Mouse (Mus musculus) heart, postnatal 0 days (tissue): ENCODE data around the gene Tpk1. TPM values are rescaled to one million over a fixed set of nuclear protein-coding genes. Genes with fewer than 3 reads are reported as not detected.

Experiments used
- ATAC-seq: fragments of 200-750 bp; cut with Nextera tagmentation; 2 replicates; pipeline ENCODE4 v1.8.0; 2017; ENCODE audit warnings: low read depth, moderate number of reproducible peaks, moderate library complexity; ENCODE audit not compliant: insufficient read depth
- DNase-seq: peaks from one replicate; pipeline ENCODE4 v3.0.0-alpha.2; 2016; ENCODE audit warnings: low spot score
- H3K27ac ChIP-seq: fragments of 300-500 bp; sonication (generic); 2 replicates; pipeline ENCODE4 v1.5.1; 2014; ENCODE audit warnings: low read depth, mild to moderate bottlenecking
- H3K27me3 ChIP-seq: fragments of 300-500 bp; sonication (generic); 2 replicates; pipeline ENCODE4 v1.6.1; 2014; ENCODE audit warnings: low read length, mixed read lengths; ENCODE audit not compliant: control insufficient read depth, insufficient read depth
- H3K36me3 ChIP-seq: fragments of 300-500 bp; sonication (generic); replicated peaks from 2 replicates; pipeline ENCODE4 v1.6.1; 2014; ENCODE audit warnings: low read length, mixed read lengths; ENCODE audit not compliant: control insufficient read depth, insufficient read depth
- H3K4me1 ChIP-seq: fragments of 300-500 bp; sonication (generic); 2 replicates; pipeline ENCODE4 v1.6.1; 2014; ENCODE audit warnings: antibody characterized with exemption; ENCODE audit not compliant: control insufficient read depth, insufficient read depth
- H3K4me2 ChIP-seq: fragments of 300-500 bp; sonication (generic); 2 replicates; pipeline ENCODE4 v1.6.1; 2014; ENCODE audit warnings: low read depth, mild to moderate bottlenecking, low read length, moderate library complexity
- H3K4me3 ChIP-seq: fragments of 300-500 bp; sonication (generic); 2 replicates; pipeline ENCODE4 v1.5.1; 2014; ENCODE audit warnings: low read depth, low read length
- H3K9ac ChIP-seq: fragments of 300-500 bp; sonication (generic); replicated peaks from 2 replicates; pipeline ENCODE4 v1.6.1; 2014; ENCODE audit warnings: low read depth, low read length, mixed read lengths
- H3K9me3 ChIP-seq: fragments of 300-500 bp; sonication (generic); replicated peaks from 2 replicates; pipeline ENCODE4 v1.6.1; 2016; ENCODE audit warnings: low read length; ENCODE audit not compliant: control insufficient read depth
- CTCF ChIP-seq: IDR thresholded peaks from 2 replicates; pipeline ENCODE4 v1.5.1; 2016; ENCODE audit warnings: antibody characterized with exemption, control low read depth, low read depth
- EP300 ChIP-seq: IDR thresholded peaks from 2 replicates; pipeline ENCODE4 v1.6.1; 2016; ENCODE audit warnings: antibody characterized with exemption, low read depth
- WGBS: fragments of 180-500 bp; shearing (Covaris S2); extraction: QIAGEN DNeasy Blood & Tissue Kit; methylation state at CpG from one replicate; pipeline ENCODE4 v1.1.7; 2014; 5-methylcytosine and 5-hydroxymethylcytosine counted together
- polyA plus RNA-seq: library from polyadenylated mRNA; unstranded; fragments of >200 nt; fragmentation: Nextera tagmentation; extraction: Ambion mirVana; gene quantifications from 2 replicates; pipeline ENCODE4 v1.2.1, GENCODE M21; 2015
- total RNA-seq: library from RNA; depleted of rRNA; stranded (reverse); fragments of >200 nt; gene quantifications from 2 replicates; pipeline ENCODE4 v1.2.3, GENCODE M21; 2014; ENCODE audit warnings: low replicate concordance

Gene Tpk1
- total and polyA plus RNA-seq, 2 experiments from 2014 or later, result 2.8 to 6.3 TPM

- H3K27me3 ChIP-seq, result no peaks in the 10 kb centered on the region
- DNase-seq (no peak), ATAC-seq (no peak)
- no peak overlapping the region for H3K27ac ChIP-seq
- no peaks in the 10 kb centered on the region for H3K9me3 ChIP-seq
- no peak overlapping the region for H3K4me2 ChIP-seq
- H3K9ac ChIP-seq, result no peak overlapping the region
- no peak overlapping the region for H3K4me3 ChIP-seq
- 85% methylated on average over 2 of the region's 2 CpGs for WGBS
- no peaks in the 10 kb centered on the region for H3K4me1 ChIP-seq
- no peak for TF ChIP-seq CTCF
- no peak for TF ChIP-seq EP300
- H3K36me3 ChIP-seq, result no peaks in the 10 kb centered on the region
Measured at GRCm38 (mm10) chr6:43457989-43458388, 208.1 kb downstream of the Tpk1 start.

GRCm38 (mm10) chr6:43449498-43449897, 216.6 kb downstream of the Tpk1 start:
- no peak for TF ChIP-seq EP300
- TF ChIP-seq CTCF, result no peak
- 82% methylated on average over 2 of the region's 2 CpGs for WGBS
- Histone ChIP-seq H3K4me3 (no peak overlapping the region), H3K4me1 (no peaks in the 10 kb centered on the region), H3K27me3 (no peaks in the 10 kb centered on the region), H3K9me3 (no peaks in the 10 kb centered on the region), H3K36me3 (no peaks in the 10 kb centered on the region), H3K9ac (no peak overlapping the region), H3K4me2 (no peak overlapping the region), H3K27ac (no peak overlapping the region)
- DNase-seq (no peak), ATAC-seq (no peak)

- Histone ChIP-seq H3K4me1 (no peaks in the 10 kb centered on the region), H3K9me3 (no peaks in the 10 kb centered on the region), H3K36me3 (no peaks in the 10 kb centered on the region), H3K4me2 (no peak overlapping the region), H3K27ac (no peak overlapping the region), H3K4me3 (no peak overlapping the region), H3K9ac (no peak overlapping the region), H3K27me3 (no peaks in the 10 kb centered on the region)
- DNase-seq (no peak), ATAC-seq (no peak)
- TF ChIP-seq EP300, result no peak
- 80% methylated on average over 2 of the region's 2 CpGs for WGBS
Measured at GRCm38 (mm10) chr6:43445856-43446255, 220.2 kb downstream of the Tpk1 start.

- Histone ChIP-seq H3K27me3 (no peaks in the 10 kb centered on the region), H3K9me3 (no peaks in the 10 kb centered on the region), H3K27ac (no peak overlapping the region), H3K4me3 (no peak overlapping the region), H3K4me1 (no peaks in the 10 kb centered on the region), H3K9ac (no peak overlapping the region), H3K36me3 (no peaks in the 10 kb centered on the region), H3K4me2 (no peak overlapping the region)
- DNase-seq, result no peak
- ATAC-seq, result no peak
- 81% methylated on average over 3 of the region's 3 CpGs for WGBS
- TF ChIP-seq EP300 (no peak), CTCF (no peak)
Measured at GRCm38 (mm10) chr6:43442191-43442590, 223.9 kb downstream of the Tpk1 start.

GRCm38 (mm10) chr6:43435987-43436541, 230.0 kb downstream of the Tpk1 start:
- Histone ChIP-seq H3K4me2 (no peak overlapping the region), H3K27ac (no peak overlapping the region), H3K9ac (no peak overlapping the region), H3K4me3 (no peak overlapping the region), H3K27me3 (no peaks in the 10 kb centered on the region), H3K9me3 (no peaks in the 10 kb centered on the region), H3K36me3 (no peaks in the 10 kb centered on the region), H3K4me1 (no peaks in the 10 kb centered on the region)
- WGBS, result 46% methylated on average over 2 of the region's 2 CpGs
- TF ChIP-seq EP300 (no peak), CTCF (no peak)
- no peak for DNase-seq
- ATAC-seq, result no peak

GRCm38 (mm10) chr6:43434365-43434764, 231.7 kb downstream of the Tpk1 start:
- Histone ChIP-seq H3K27ac (no peak overlapping the region), H3K4me3 (no peak overlapping the region), H3K27me3 (no peaks in the 10 kb centered on the region), H3K9me3 (no peaks in the 10 kb centered on the region), H3K9ac (no peak overlapping the region), H3K4me1 (no peaks in the 10 kb centered on the region), H3K36me3 (no peaks in the 10 kb centered on the region), H3K4me2 (no peak overlapping the region)
- WGBS, result 79% methylated on average over 1 of the region's 1 CpGs
- DNase-seq (no peak), ATAC-seq (no peak)
- TF ChIP-seq EP300 (no peak), CTCF (no peak)
